8 mouse cellular contexts compared by ENCODE assay signal in the genomic region with DNA sequence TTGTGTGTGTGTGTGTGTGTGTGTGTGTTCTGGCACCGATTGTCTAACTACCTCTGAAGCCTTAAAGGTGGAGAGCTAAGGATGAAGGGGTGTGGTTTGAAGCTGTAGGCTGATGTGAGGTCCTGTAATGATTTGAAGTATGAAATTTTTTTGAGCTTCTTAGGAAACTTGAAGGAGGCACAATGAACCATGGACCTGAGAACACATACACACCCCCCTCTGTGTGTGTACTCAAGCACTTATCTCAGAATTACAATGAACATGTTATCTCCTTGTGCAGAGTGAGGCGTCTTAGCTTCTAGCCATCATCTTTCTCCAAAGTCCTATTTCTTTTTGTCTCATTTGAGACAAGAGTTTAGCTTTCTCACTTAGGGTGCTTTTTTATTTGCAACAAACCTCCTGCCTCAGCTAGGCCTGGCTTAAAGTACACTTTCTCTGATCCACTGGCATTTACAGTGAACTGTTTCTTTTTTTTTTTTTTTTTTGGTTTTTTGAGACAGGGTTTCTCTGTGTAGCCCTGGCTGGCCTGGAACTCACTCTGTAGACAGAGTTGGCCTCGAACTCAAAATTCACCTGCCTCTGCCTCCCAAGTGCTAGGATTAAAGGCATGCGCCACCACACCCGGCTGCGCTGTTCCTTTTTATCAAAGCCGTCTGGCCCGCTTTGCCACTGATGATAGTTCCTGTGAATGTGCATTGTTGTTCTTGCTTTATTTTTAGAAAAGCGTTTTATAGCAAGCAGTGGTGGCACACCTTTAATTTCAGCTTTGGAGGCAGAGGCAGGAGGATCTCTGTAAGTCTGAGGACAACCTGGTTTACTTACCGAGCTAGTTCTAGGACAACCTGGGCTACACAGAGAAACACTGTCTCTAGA. TPM values are rescaled to one million over a fixed set of nuclear protein-coding genes. Genes with fewer than 3 reads are reported as not detected.
DNase-seq lines count a peak whose midpoint lies in the region; ATAC-seq and TF ChIP-seq lines count a peak whose summit lies in the region.

No protein-coding gene starts in this region.

- H3K4me3 ChIP-seq in heart, embryonic 11.5 days (ENCODE audit: low read depth, low read length), result peak overlapping the region; percentile 49
- no peak overlapping the region for H3K4me3 ChIP-seq in ES-E14 (ENCODE audit: insufficient read depth in 1 of 2, low read depth in 1 of 2, low read length in 2 of 2, poor library complexity in 1 of 2, severe bottlenecking in 1 of 2)
- peak overlapping the region; percentile 60 for H3K4me3 ChIP-seq in forebrain, embryonic 16.5 days (replicated peaks; ENCODE audit: low read length)
- H3K4me3 ChIP-seq in liver, postnatal 0 days (ENCODE audit: low read depth, low read length), result peak overlapping the region; percentile 46

- peak overlapping the region; percentile 81 for H3K4me2 ChIP-seq in heart, embryonic 11.5 days
- H3K4me2 ChIP-seq in forebrain, embryonic 16.5 days (ENCODE audit: low read length), result peak overlapping the region; percentile 93
- peak overlapping the region; percentile 81 for H3K4me2 ChIP-seq in liver, postnatal 0 days (ENCODE audit: low read depth, low read length)

- intact Hi-C loops in heart, postnatal 10 days (cut with DNase I), result no loop called here

- H3K27ac ChIP-seq in heart, embryonic 11.5 days (ENCODE audit: low read depth, low read length), result peak overlapping the region; percentile 82
- peak overlapping the region; percentile 87 for H3K27ac ChIP-seq in ES-E14 (ENCODE audit: insufficient read depth, low read depth, low read length, poor library complexity, severe bottlenecking)
- H3K27ac ChIP-seq in forebrain, embryonic 16.5 days (ENCODE audit: low read length), result peak overlapping the region; percentile 71
- H3K27ac ChIP-seq in liver, postnatal 0 days (ENCODE audit: low read depth), result peak overlapping the region; percentile 95

- no peaks in the 10 kb centered on the region for H3K36me3 ChIP-seq in heart, embryonic 11.5 days (ENCODE audit: control insufficient read depth, insufficient read depth, low read length)
- peaks cover 14% of the 10 kb centered on the region for H3K36me3 ChIP-seq in ES-E14 (ENCODE audit: control insufficient read depth, insufficient read depth, low read length, poor library complexity, severe bottlenecking)
- no peaks in the 10 kb centered on the region for H3K36me3 ChIP-seq in forebrain, embryonic 16.5 days (ENCODE audit: control insufficient read depth, insufficient read depth)
- no peaks in the 10 kb centered on the region; the same call in 1 of the 2 replicates for H3K36me3 ChIP-seq in liver, postnatal 0 days (replicated peaks; ENCODE audit: insufficient read depth, low read length)

- H3K27me3 ChIP-seq in heart, embryonic 11.5 days (ENCODE audit: control insufficient read depth, insufficient read depth, low read length), result no peaks in the 10 kb centered on the region
- no peaks in the 10 kb centered on the region for H3K27me3 ChIP-seq in forebrain, embryonic 16.5 days (replicated peaks; ENCODE audit: control insufficient read depth, insufficient read depth, low read length)
- H3K27me3 ChIP-seq in liver, postnatal 0 days (ENCODE audit: insufficient read depth, low read length), result no peaks in the 10 kb centered on the region

- in situ Hi-C loops in ES-E14 (cut with MboI; ENCODE audit: low sequenced_read_pairs in 2 of 2, unreplicated experiment in 2 of 2), result no loop called here

- no peak for TF ChIP-seq CTCF in liver, postnatal 0 days (IDR thresholded peaks at IDR 0.05; ENCODE audit: low read depth)

- peaks cover 21% of the 10 kb centered on the region for H3K4me1 ChIP-seq in heart, embryonic 11.5 days (ENCODE audit: control insufficient read depth, insufficient read depth, low read length)
- H3K4me1 ChIP-seq in ES-E14 (ENCODE audit: control insufficient read depth in 2 of 2, insufficient read depth in 2 of 2, low read length in 2 of 2, poor library complexity in 1 of 2), result peaks cover under 1 to 20% of the 10 kb centered on the region in 2 experiments; a peak in 2 of 4 replicates
- peaks cover 25% of the 10 kb centered on the region for H3K4me1 ChIP-seq in forebrain, embryonic 16.5 days (replicated peaks; ENCODE audit: control insufficient read depth, insufficient read depth, low read length)
- peaks cover 54% of the 10 kb centered on the region for H3K4me1 ChIP-seq in liver, postnatal 0 days (ENCODE audit: insufficient read depth)

- peak overlapping the region; percentile 55 for H3K9ac ChIP-seq in heart, embryonic 11.5 days (ENCODE audit: low read depth, low read length)
- H3K9ac ChIP-seq in ES-E14 (ENCODE audit: insufficient read depth, low read depth, low read length, poor library complexity, severe bottlenecking), result peak overlapping the region; percentile 38; the same call in 1 of the 2 replicates
- H3K9ac ChIP-seq in forebrain, embryonic 16.5 days (replicated peaks; ENCODE audit: low read depth, low read length), result peak overlapping the region; percentile 63
- peak overlapping the region; percentile 41 for H3K9ac ChIP-seq in liver, postnatal 0 days (replicated peaks)

- H3K9me3 ChIP-seq in heart, embryonic 11.5 days (replicated peaks; ENCODE audit: control insufficient read depth, low read length), result no peaks in the 10 kb centered on the region
- no peaks in the 10 kb centered on the region for H3K9me3 ChIP-seq in ES-E14 (ENCODE audit: control insufficient read depth, insufficient read depth, low read depth, low read length)
- no peaks in the 10 kb centered on the region for H3K9me3 ChIP-seq in forebrain, embryonic 16.5 days (ENCODE audit: control insufficient read depth, low read length)
- H3K9me3 ChIP-seq in liver, postnatal 0 days (ENCODE audit: low read length), result no peaks in the 10 kb centered on the region

- TF ChIP-seq EP300 in liver, postnatal 0 days (IDR thresholded peaks at IDR 0.05; ENCODE audit: low read depth), result no peak

- WGBS in heart, embryonic 11.5 days (ENCODE audit: insufficient replicate concordance), result 67% methylated on average over 10 of the region's 10 CpGs
- 80% methylated on average over 10 of the region's 10 CpGs for WGBS in forebrain, embryonic 16.5 days
- 51% methylated on average over 10 of the region's 10 CpGs for WGBS in liver, postnatal 0 days (ENCODE audit: insufficient replicate concordance)

- DNase-seq in heart, postnatal 10 days, result no peak
- no peak for DNase-seq in ES-E14 (ENCODE audit: low read depth, low spot score)
- DNase-seq in liver, postnatal 0 days, result peak; percentile 11
- no peak for DNase-seq in right cerebral cortex, adult 2 months (ENCODE audit: low spot score in 2 of 2)
- no peak for DNase-seq in embryo, embryonic 10 days (ENCODE audit: low spot score)
- DNase-seq in layer of hippocampus, adult 8-10 months (ENCODE audit: low spot score in 2 of 2), result no peak

- ATAC-seq in heart, embryonic 11.5 days (replicated peaks; ENCODE audit: insufficient number of reproducible peaks, low FRiP score, low TSS enrichment), result 0 out of 2 replicates have a peak, but pooled peaks have one; percentile 1
- no peak for ATAC-seq in forebrain, embryonic 16.5 days
- ATAC-seq in liver, postnatal 0 days, result peak; percentile 9

TF ChIP-seq in ES-E14, 5 proteins besides CTCF, POLR2A, EP300 and RAD21:
- no peak for TF ChIP-seq ZC3H11A (IDR thresholded peaks at IDR 0.05; ENCODE audit: borderline replicate concordance, low read depth, low read length)

RNA-seq across cellular contexts. Expression of gene Bcat2, which starts 1.1 kb away (rescaled TPM):
- polyA plus RNA-seq in heart, embryonic 11.5 days (2014; fragmentation: Nextera tagmentation; extraction: Ambion mirVana), result 69.1 and 73.2 TPM in 2 replicates
- 10 to 100 TPM; 54.7 to 54.9 TPM for total RNA-seq in heart, postnatal 10 days (2021)
- total RNA-seq in ES-E14 (2012; rRNA removed), result 60.3 and 87.7 TPM in 2 replicates
- polyA plus RNA-seq in forebrain, embryonic 16.5 days (2015; fragmentation: Nextera tagmentation; extraction: Ambion mirVana), result 24.2 and 24.5 TPM in 2 replicates
- 32.3 and 38.9 TPM in 2 replicates for polyA plus RNA-seq in liver, postnatal 0 days (2015; fragmentation: Nextera tagmentation; extraction: Ambion mirVana)
- 10 to 100 TPM; 23.2 to 33.0 (median 29.9) TPM for total RNA-seq in layer of hippocampus, adult 8-10 months (2022)

RNA-seq across cellular contexts. Expression of gene Hsd17b14, which starts 14.1 kb away (rescaled TPM):
- polyA plus RNA-seq in heart, embryonic 11.5 days (2014; fragmentation: Nextera tagmentation; extraction: Ambion mirVana), result 0.31 and 1.5 TPM in 2 replicates
- under 1 TPM; 0.25 to 0.34 TPM for total RNA-seq in heart, postnatal 10 days (2021)
- total RNA-seq in ES-E14 (2012; rRNA removed), result 32.5 and 33.0 TPM in 2 replicates
- polyA plus RNA-seq in forebrain, embryonic 16.5 days (2015; fragmentation: Nextera tagmentation; extraction: Ambion mirVana), result not detected in 2 replicates
- polyA plus RNA-seq in liver, postnatal 0 days (2015; fragmentation: Nextera tagmentation; extraction: Ambion mirVana), result 0.24 and 0.62 TPM in 2 replicates
- not detected for total RNA-seq in layer of hippocampus, adult 8-10 months (2022)

RNA-seq across cellular contexts. Expression of gene Plekha4, which starts 42.7 kb away (rescaled TPM):
- polyA plus RNA-seq in heart, embryonic 11.5 days (2014; fragmentation: Nextera tagmentation; extraction: Ambion mirVana), result 1.1 TPM in 2 replicates
- total RNA-seq in heart, postnatal 10 days (2021), result 1 to 10 TPM; 4.1 to 5.6 TPM
- total RNA-seq in ES-E14 (2012; rRNA removed), result 17.8 and 20.2 TPM in 2 replicates
- 0.57 and 0.81 TPM in 2 replicates for polyA plus RNA-seq in forebrain, embryonic 16.5 days (2015; fragmentation: Nextera tagmentation; extraction: Ambion mirVana)
- polyA plus RNA-seq in liver, postnatal 0 days (2015; fragmentation: Nextera tagmentation; extraction: Ambion mirVana), result 0.51 and 0.91 TPM in 2 replicates
- 1 to 10 TPM in 3 of 4 experiments, under 1 TPM in 1; 0.80 to 1.9 (median 1.5) TPM for total RNA-seq in layer of hippocampus, adult 8-10 months (2022)

RNA-seq across cellular contexts. Expression of gene Ppp1r15a, which starts 42.8 kb away (rescaled TPM):
- polyA plus RNA-seq in heart, embryonic 11.5 days (2014; fragmentation: Nextera tagmentation; extraction: Ambion mirVana), result 28.5 and 28.8 TPM in 2 replicates
- 10 to 100 TPM; 24.5 to 45.4 TPM for total RNA-seq in heart, postnatal 10 days (2021)
- 31.4 and 37.9 TPM in 2 replicates for total RNA-seq in ES-E14 (2012; rRNA removed)
- 14.4 and 16.4 TPM in 2 replicates for polyA plus RNA-seq in forebrain, embryonic 16.5 days (2015; fragmentation: Nextera tagmentation; extraction: Ambion mirVana)
- polyA plus RNA-seq in liver, postnatal 0 days (2015; fragmentation: Nextera tagmentation; extraction: Ambion mirVana), result 104 and 113 TPM in 2 replicates
- total RNA-seq in layer of hippocampus, adult 8-10 months (2022), result 10 to 100 TPM; 15.2 to 24.6 (median 19.0) TPM

RNA-seq across cellular contexts. Expression of gene Fgf21, which starts 46.5 kb away (rescaled TPM):
- polyA plus RNA-seq in heart, embryonic 11.5 days (2014; fragmentation: Nextera tagmentation; extraction: Ambion mirVana), result not detected in 2 replicates
- total RNA-seq in heart, postnatal 10 days (2021), result not detected
- total RNA-seq in ES-E14 (2012; rRNA removed), result 0.67 and 1.1 TPM in 2 replicates
- not detected in 2 replicates for polyA plus RNA-seq in forebrain, embryonic 16.5 days (2015; fragmentation: Nextera tagmentation; extraction: Ambion mirVana)
- 7.6 and 7.8 TPM in 2 replicates for polyA plus RNA-seq in liver, postnatal 0 days (2015; fragmentation: Nextera tagmentation; extraction: Ambion mirVana)
- total RNA-seq in layer of hippocampus, adult 8-10 months (2022), result not detected

Comparison
In these comparisons a context has a peak if more than half of its experiments do, and no peak if none do; other contexts are left out.
1. H3K4me3 ChIP-seq: peak in heart, embryonic 11.5 days (single experiment), forebrain, embryonic 16.5 days (single experiment) and liver, postnatal 0 days (single experiment); none in ES-E14 (0 of 2).
2. RNA of gene Hsd17b14, which starts 14.1 kb away (total RNA-seq): 32.5 to 33.0 TPM in ES-E14; 0.25 to 0.34 TPM in heart, postnatal 10 days and not detected in layer of hippocampus, adult 8-10 months; every median in the first group is over 10 times any median in the second.
3. Peak in every context shown above with its lines, with median percentiles within 50 percentile points of each other: H3K27ac ChIP-seq, H3K4me2 ChIP-seq and H3K9ac ChIP-seq.